Mouse (Mus musculus): ENCODE results near the gene Tgfbr2. TPM values are rescaled to one million over a fixed set of nuclear protein-coding genes. Genes with fewer than 3 reads are reported as not detected.

The Tgfbr2 gene
- polyA plus RNA-seq, 1 experiment from 2014 or later = 6.9 TPM

GRCm38 (mm10) chr9:116098724-116099595 is 76.2 kb downstream of the Tgfbr2 start:
- no peak for ATAC-seq
- H3K9ac ChIP-seq = no peak overlapping the region
- H3K36me3 ChIP-seq = peaks cover 18% of the 10 kb centered on the region
- H3K4me1 ChIP-seq = no peaks in the 10 kb centered on the region; the same call in 1 of the 2 replicates
- H3K4me3 ChIP-seq = no peak overlapping the region
- H3K27ac ChIP-seq = no peak overlapping the region
- no peak overlapping the region for H3K4me2 ChIP-seq
- WGBS (ENCODE audit: insufficient replicate concordance) = 68% methylated on average over 16 of the region's 16 CpGs
- H3K9me3 ChIP-seq (replicated peaks) = no peaks in the 10 kb centered on the region
- H3K27me3 ChIP-seq (replicated peaks) = no peaks in the 10 kb centered on the region

GRCm38 (mm10) chr9:116091921-116092320 is 83.2 kb downstream of the Tgfbr2 start:
- H3K4me1 ChIP-seq = peaks cover 6% of the 10 kb centered on the region
- no peak for ATAC-seq

DNA sequence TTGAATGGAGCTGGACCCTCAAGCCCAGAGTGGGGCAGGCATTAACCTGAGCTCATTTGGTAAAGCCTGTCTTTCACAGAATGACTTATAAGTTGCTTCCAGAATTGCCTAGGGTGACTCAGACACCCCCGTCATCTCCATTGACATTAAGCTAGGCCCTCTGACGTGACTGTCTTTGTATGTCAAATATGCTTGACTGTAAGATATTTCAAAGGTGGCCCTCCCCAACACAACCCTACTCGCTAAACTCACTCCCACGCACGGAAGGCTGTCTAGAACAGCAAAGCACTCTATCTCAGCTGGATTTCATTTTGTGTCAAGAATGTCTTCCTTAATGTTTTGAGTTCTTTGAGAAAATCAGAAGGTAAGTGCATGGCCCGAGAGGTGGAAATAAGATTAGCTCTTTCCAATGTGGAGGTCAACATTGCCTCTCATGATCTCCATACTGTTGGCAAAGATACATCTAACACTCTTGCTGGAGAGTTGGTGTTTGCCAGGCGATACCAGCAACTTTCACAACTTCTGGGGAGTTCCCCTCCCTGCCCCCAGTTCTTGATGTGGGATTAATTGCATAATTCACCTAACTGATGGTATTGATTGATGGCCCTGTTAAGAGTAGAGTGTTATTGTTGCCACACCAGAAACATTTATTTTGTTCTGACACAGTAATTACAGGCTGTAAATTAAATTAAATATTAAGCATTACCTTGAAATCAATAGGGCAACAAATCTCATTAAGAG is 83.9 kb downstream of the Tgfbr2 start:
- Histone ChIP-seq H3K4me3 (no peak overlapping the region), H3K27me3 (replicated peaks) (no peaks in the 10 kb centered on the region), H3K4me1 (peaks cover 6% of the 10 kb centered on the region), H3K9ac (no peak overlapping the region), H3K4me2 (no peak overlapping the region), H3K36me3 (peaks cover 22% of the 10 kb centered on the region), H3K9me3 (replicated peaks) (no peaks in the 10 kb centered on the region), H3K27ac (no peak overlapping the region)
- ATAC-seq = no peak
- WGBS (ENCODE audit: insufficient replicate concordance) = 69% methylated on average over 7 of the region's 7 CpGs

More at GRCm38 (mm10) chr9:116091921-116092320, 83.2 kb downstream of the Tgfbr2 start:
- H3K4me2 ChIP-seq = no peak overlapping the region
- no peak overlapping the region for H3K4me3 ChIP-seq
- H3K27ac ChIP-seq = no peak overlapping the region; the same call in 1 of the 2 replicates
- no peak overlapping the region for H3K9ac ChIP-seq
- H3K9me3 ChIP-seq (replicated peaks) = no peaks in the 10 kb centered on the region
- H3K36me3 ChIP-seq = peaks cover 22% of the 10 kb centered on the region
- WGBS (ENCODE audit: insufficient replicate concordance) = 66% methylated on average over 5 of the region's 5 CpGs
- no peaks in the 10 kb centered on the region for H3K27me3 ChIP-seq (replicated peaks)

DNA sequence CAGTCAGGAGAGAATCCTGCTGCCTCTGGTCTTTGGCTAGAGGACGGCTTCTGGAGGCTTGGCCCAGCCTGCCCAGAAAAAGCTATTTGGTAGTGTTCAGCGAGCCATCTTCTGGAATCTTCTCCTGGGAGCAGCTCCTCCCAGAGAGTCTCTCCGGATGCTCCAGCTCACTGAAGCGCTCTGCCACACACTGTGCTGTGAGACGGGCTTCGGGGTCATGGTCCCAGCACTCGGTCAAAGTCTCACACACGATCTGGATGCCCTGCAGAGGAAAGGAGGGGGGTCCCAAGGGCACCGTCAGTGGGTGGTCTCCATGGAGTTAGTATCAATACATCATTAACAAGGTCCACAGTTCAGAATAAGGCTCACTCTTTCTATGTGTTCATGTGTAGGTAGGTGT is 84.9 kb downstream of the Tgfbr2 start:
- H3K27ac ChIP-seq = no peak overlapping the region
- ATAC-seq = no peak
- peaks cover 22% of the 10 kb centered on the region for H3K36me3 ChIP-seq
- no peaks in the 10 kb centered on the region for H3K9me3 ChIP-seq (replicated peaks)
- peaks cover 6% of the 10 kb centered on the region for H3K4me1 ChIP-seq
- WGBS (ENCODE audit: insufficient replicate concordance) = 84% methylated on average over 9 of the region's 9 CpGs
- no peak overlapping the region for H3K4me3 ChIP-seq
- no peak overlapping the region for H3K4me2 ChIP-seq
- H3K9ac ChIP-seq = no peak overlapping the region
- no peaks in the 10 kb centered on the region for H3K27me3 ChIP-seq (replicated peaks)

GRCm38 (mm10) chr9:116088912-116089311 is 86.2 kb downstream of the Tgfbr2 start:
- no peak overlapping the region for H3K4me2 ChIP-seq
- 74% methylated on average over 9 of the region's 9 CpGs for WGBS (ENCODE audit: insufficient replicate concordance)
- H3K27ac ChIP-seq = no peak overlapping the region
- H3K4me3 ChIP-seq = no peak overlapping the region
- H3K36me3 ChIP-seq = peaks cover 22% of the 10 kb centered on the region
- peaks cover 6% of the 10 kb centered on the region for H3K4me1 ChIP-seq
- H3K9ac ChIP-seq = no peak overlapping the region
- ATAC-seq = no peak
- no peaks in the 10 kb centered on the region for H3K9me3 ChIP-seq (replicated peaks)
- no peaks in the 10 kb centered on the region for H3K27me3 ChIP-seq (replicated peaks)

- no peaks in the 10 kb centered on the region for H3K27me3 ChIP-seq (replicated peaks)
- H3K4me2 ChIP-seq = no peak overlapping the region
- peaks cover 6% of the 10 kb centered on the region for H3K4me1 ChIP-seq
- ATAC-seq = no peak
- H3K4me3 ChIP-seq = no peak overlapping the region
- no peak overlapping the region for H3K27ac ChIP-seq
- WGBS (ENCODE audit: insufficient replicate concordance) = 29% methylated on average over 5 of the region's 5 CpGs
- no peak overlapping the region for H3K9ac ChIP-seq
- peaks cover 19% of the 10 kb centered on the region for H3K36me3 ChIP-seq
- H3K9me3 ChIP-seq (replicated peaks) = no peaks in the 10 kb centered on the region
Measured at GRCm38 (mm10) chr9:116087880-116088279, 87.3 kb downstream of the Tgfbr2 start.

GRCm38 (mm10) chr9:116087263-116087662 is 87.9 kb downstream of the Tgfbr2 start:
- Histone ChIP-seq H3K27me3 (replicated peaks) (no peaks in the 10 kb centered on the region), H3K4me2 (no peak overlapping the region), H3K9me3 (replicated peaks) (no peaks in the 10 kb centered on the region), H3K27ac (no peak overlapping the region), H3K4me3 (no peak overlapping the region), H3K4me1 (peaks cover 4% of the 10 kb centered on the region), H3K9ac (no peak overlapping the region), H3K36me3 (peaks cover 17% of the 10 kb centered on the region)
- WGBS (ENCODE audit: insufficient replicate concordance) = 85% methylated on average over 5 of the region's 5 CpGs
- no peak for ATAC-seq

DNA sequence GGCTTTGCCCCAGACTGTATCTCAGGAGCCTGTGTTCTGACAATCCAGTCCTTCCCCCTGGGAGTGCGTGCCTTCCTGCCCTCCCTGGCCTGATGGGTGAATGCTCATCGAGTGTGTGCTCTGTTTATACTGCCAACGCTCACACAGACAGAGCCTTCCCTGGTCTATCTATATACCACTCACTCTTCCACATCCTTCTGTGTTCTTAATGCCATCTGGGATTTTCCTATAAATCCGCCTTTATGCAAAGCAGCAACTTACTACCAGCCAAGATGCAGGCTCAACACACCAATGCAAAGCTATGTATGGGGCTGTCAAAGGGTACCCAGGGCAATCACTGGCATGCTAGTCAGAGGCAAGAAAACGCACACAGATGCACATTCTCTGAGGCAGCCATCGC is 89.2 kb downstream of the Tgfbr2 start:
- ATAC-seq = no peak
- Histone ChIP-seq H3K4me3 (no peak overlapping the region), H3K36me3 (peaks cover 14% of the 10 kb centered on the region), H3K4me2 (no peak overlapping the region), H3K4me1 (no peaks in the 10 kb centered on the region), H3K9ac (no peak overlapping the region), H3K9me3 (replicated peaks) (no peaks in the 10 kb centered on the region), H3K27me3 (replicated peaks) (no peaks in the 10 kb centered on the region), H3K27ac (no peak overlapping the region)
- WGBS (ENCODE audit: insufficient replicate concordance) = 79% methylated on average over 6 of the region's 6 CpGs

GRCm38 (mm10) chr9:116084324-116084931 is 90.7 kb downstream of the Tgfbr2 start:
- no peak overlapping the region for H3K9ac ChIP-seq
- no peak overlapping the region for H3K4me2 ChIP-seq
- WGBS (ENCODE audit: insufficient replicate concordance) = 56% methylated on average over 12 of the region's 12 CpGs
- H3K36me3 ChIP-seq = peaks cover under 1% of the 10 kb centered on the region; the same call in 1 of the 2 replicates
- H3K4me3 ChIP-seq = no peak overlapping the region
- no peak for ATAC-seq
- H3K4me1 ChIP-seq = no peaks in the 10 kb centered on the region
- H3K9me3 ChIP-seq (replicated peaks) = no peaks in the 10 kb centered on the region
- no peaks in the 10 kb centered on the region for H3K27me3 ChIP-seq (replicated peaks)
- H3K27ac ChIP-seq = no peak overlapping the region

GRCm38 (mm10) chr9:116083726-116084323 is 91.3 kb downstream of the Tgfbr2 start:
- Histone ChIP-seq H3K27me3 (replicated peaks) (no peaks in the 10 kb centered on the region), H3K9ac (no peak overlapping the region), H3K9me3 (replicated peaks) (no peaks in the 10 kb centered on the region), H3K4me1 (no peaks in the 10 kb centered on the region), H3K36me3 (no peaks in the 10 kb centered on the region), H3K27ac (no peak overlapping the region), H3K4me2 (no peak overlapping the region), H3K4me3 (no peak overlapping the region)
- WGBS (ENCODE audit: insufficient replicate concordance) = 40% methylated on average over 8 of the region's 8 CpGs
- ATAC-seq = no peak

DNA sequence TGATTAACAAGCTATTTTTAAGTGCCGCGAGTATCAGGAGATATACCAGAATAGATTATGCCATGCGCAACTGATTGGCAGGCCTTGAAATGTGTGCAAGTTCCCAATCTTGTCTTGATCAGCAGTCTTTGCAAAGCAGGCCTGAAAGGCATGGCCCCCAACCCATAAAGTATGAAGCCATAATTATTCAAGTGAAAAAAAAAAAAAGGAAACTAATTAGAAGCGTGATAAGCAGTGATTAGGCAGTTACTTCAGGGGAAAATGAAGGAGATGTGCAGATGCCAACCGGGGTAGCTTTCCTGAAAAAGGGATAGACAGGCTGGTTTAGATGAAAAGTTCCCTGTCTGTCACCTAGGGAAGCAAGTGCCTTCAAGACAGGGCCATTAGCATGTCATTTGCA is 91.9 kb downstream of the Tgfbr2 start:
- Histone ChIP-seq H3K9ac (no peak overlapping the region), H3K27ac (no peak overlapping the region), H3K27me3 (replicated peaks) (no peaks in the 10 kb centered on the region), H3K4me3 (no peak overlapping the region), H3K4me2 (no peak overlapping the region), H3K4me1 (no peaks in the 10 kb centered on the region), H3K9me3 (replicated peaks) (no peaks in the 10 kb centered on the region), H3K36me3 (no peaks in the 10 kb centered on the region)
- no peak for ATAC-seq
- WGBS (ENCODE audit: insufficient replicate concordance) = 70% methylated on average over 5 of the region's 5 CpGs
